Mouse (Mus musculus): Measurements from ENCODE around the gene Ephb1.

The Ephb1 gene

DNA sequence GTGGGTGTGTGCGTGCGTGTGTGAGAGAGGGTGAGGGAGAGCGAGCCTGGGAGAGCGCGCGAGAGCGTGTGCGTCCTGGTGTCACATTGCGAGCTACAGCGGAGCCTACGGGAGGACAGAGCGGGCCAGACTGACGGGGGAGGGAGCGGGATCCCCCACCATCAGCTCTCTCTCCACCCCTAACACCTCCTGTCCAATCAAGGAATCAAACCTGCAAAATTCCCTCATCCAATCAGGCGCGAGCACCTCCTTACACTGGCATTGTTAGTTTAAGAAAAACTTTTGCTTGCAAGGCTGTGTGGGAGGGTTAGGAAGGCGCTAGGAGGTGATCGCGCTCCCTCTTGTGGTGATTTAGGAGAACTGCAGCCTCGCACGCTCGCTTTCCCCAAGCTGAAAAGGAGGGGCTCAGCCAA lies at the start of gene Ephb1:
Ephb1 (minus strand) TSS at position 133 of the 413 bp plus-strand sequence.
- peak; percentile 77 to 84 for DNase-seq

DNA sequence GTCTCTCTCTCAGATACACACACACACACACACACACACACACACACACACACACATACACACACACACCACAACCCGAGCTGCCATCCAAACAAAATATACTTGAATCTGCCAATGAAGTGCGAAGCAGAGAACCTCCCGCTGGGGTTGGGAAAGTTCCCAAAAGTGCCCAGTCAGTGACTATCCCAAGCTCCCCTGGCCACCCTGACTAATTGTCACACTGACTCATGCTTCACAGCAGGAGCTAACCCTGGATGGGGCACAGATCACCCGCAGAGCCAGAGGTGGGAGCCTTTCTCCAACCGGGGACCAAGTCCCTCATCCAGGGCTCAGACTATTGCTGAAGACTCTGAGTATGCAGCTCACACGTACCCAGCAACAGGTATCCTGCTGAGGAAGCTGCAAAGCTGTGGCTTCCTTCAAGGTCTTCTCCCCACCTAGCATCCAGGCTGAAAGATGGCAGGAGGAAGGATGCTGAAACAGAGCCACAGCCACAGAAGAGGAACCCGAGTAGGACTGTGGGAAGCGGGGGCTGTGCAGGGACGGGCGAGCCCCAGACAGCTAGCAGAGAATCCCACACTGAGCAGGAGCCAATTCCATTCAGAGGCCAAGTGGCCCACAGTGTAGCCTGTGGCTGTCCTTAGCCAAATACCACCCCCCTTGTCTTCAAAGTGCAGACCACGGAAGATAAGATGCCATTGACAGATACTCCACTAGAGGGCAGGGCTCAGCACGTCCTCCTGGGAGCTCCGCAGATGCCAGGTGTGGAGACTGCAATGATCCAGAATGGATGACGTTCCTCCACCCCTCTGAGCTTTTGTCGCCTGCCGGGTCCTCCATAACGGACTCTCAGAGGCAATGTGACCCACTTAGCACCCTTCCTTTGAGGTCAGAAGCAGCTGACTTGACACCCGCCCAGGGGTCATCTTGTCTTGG lies 48.9 kb upstream of the Ephb1 start:
- DNase-seq: peak; percentile 32 to 68

DNA sequence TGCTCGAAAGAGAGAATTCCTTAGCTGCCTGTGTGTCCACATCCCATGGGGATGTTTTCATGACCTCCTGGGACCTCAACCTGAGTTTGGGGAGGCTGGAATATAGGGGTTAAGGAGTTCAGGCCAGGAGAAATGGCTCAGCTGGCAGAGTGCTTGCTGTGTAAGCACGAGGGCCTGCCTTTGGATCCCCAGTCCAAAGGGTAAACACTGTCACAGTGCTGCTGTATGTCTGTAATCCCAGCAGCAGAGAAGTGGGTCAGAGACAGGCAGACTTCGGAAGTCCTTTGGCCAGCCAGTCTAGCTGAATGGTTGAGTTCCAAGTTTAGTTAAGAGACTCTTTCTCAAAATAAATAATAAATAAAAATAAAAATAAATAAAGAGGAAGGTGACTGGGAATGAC lies 48.2 kb upstream of the Ephb1 start:
- peak; percentile 80 to 83 for DNase-seq

DNA sequence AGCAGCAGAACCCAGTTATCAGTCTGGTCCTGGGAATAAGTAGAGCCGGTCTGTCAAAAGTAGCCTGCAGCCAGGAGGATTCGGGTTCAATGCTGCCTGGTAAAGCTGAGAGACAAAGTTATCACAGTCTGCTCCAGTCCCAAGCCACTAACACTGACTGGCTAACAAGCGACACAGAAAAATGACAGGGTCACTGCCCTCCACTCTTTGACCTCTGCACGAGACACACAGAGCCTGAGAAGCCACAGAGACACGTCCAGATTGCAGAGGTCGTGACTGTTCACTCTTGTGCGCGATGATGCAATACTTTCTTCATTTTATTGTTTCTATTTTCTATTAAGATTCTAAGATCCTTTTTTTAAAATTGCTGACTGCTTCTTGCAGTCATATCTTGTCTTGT lies 33.8 kb upstream of the Ephb1 start:
- peak; percentile 18 to 26 for DNase-seq

DNA sequence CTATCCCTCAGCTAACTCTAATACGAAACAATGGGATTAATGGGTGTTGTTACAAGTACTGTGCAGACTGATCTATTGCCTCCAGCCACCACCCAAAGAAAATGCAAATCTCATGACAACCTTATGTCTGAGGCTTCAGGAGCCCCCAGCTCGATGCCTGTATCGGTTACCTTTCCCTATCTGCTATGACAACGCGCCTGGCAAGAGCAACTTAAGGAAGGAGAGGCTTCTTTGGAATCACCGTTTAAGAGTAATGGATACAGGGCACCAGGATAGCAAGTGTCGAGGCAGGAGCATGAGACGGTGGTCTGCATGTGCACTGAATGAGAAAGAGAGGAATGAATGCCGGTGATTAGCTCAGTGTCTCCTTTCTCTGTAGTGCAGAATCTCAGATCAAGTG lies 32.3 kb upstream of the Ephb1 start:
- no peak for DNase-seq

DNA sequence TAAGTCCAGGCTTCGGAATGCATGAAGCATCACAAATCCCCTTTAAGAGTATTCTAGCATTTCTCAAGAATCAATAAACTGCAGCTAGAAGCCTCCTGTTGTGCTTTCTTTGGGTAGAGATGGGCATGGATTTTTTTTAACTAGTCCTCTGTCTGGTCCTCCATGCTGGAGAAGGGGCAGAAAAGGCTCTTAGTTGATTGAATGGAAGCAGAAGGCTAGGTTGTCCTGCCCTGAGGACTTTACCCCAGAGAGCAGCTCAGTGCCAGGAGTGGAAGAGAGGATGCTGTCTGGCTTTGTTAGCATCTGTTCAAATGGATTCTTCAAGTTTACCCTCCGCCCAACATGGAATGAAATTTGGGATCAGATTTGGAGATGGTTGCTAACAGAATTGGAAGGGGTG lies 25.7 kb upstream of the Ephb1 start:
- DNase-seq: no peak

DNA sequence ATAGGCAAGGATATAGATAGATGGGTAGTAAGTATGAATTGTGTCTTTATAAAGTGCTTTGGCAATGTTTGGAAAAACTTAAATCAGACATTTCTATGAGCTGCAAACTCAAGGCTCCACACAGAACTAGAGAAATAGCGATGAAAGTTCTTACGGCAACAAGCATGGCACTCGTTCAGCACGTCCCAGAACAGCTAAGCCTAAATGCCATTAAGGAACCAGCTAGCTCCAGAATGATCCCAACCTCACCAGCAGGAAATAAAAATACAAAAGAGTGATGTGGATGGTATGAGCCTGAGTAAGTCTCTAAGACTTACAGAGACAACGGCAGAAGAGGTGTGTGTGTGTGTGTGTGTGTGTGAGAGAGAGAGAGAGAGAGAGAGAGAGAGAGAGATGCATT lies 20.2 kb upstream of the Ephb1 start:
- no peak for DNase-seq

DNA sequence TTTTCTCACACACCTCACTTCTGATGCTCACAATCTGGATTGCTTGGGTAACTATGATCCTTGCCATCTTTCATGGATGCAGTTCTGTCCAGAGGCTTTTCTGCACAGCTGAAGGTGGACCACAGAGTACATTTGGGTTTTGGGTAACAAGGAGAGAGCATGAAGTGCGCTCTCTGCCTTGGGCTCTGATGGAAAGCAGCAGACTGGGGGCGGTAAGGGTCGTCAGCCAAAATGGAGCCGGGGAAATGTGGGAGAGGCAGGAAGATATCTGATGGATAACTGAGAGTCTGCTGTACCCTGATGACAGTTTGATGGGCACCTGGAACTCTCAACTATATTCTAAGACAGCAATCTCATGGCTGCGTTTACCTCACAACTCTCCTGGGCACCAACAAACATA lies 19.4 kb upstream of the Ephb1 start:
- DNase-seq: no peak

DNA sequence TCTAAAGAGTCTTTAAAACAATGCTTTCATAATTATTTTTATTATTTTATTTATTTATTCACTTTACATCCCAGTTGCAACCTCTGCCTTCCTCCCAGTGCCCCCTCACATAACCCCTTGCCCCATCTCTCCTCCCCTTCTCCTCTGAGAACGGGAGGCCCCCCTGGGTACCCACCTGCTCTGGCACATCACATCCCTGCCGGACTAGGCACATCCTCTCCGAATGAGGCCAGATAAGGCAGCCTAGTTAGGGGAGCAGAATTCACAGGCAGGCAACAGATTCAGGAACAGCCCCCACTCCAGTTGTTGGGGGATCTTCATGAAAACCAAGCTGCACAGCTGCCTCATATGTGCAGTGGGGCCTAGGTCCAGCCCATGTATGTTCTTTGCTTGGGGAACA lies 17.4 kb upstream of the Ephb1 start:
- no peak for DNase-seq

DNA sequence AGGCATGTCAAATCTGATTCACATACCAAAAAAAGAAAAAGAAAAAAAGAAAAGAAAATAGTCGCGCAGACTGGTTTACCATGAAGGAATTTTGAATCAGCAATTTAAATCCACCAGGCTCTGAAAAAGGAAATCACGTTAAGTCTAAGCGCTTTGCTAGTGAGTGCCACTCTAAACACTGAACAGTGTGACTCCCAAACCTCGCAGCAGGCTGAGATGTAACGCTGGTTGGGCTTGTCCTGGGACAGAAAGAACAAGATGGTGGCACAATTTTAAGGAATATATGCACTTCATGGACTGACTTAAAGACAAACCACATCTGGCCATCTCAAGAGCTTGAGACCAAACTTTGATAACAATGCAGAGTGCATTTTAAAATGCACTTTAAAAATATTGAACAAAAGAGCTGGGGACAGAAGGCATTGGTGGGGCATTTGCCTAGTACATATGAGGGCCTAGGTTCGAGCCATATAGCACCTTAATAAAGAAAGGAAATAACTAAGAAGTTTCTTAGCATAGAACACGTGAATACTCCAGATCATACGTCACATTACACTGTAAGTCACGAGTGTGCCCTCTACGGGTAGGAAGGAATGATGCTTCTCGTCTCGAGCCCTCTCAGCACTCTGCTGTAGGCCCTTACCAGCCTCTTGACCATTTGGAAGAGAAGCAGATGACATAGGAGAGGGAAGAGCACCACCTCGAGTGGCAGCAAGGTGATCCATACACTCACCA lies 16.7 kb upstream of the Ephb1 start:
- no peak for DNase-seq

DNA sequence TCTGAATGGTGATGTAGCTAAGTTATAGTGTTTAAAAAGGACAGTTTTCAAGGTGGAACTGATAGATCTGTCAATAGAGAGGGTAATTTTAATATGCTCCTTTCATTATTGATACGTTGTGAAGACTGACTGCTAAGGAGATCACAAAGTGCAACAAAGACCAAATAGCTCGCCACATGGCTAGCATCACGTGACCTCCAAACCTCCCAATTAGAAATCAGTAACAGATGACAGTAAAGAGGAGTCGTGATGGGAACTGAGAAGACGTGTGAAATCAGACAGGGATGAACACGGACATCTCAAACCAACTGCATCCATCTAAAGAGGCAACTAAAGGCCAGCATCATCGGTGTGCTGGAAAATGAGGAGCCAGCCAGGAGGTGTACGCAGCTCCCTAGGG lies 15.6 kb upstream of the Ephb1 start:
- DNase-seq: no peak

DNA sequence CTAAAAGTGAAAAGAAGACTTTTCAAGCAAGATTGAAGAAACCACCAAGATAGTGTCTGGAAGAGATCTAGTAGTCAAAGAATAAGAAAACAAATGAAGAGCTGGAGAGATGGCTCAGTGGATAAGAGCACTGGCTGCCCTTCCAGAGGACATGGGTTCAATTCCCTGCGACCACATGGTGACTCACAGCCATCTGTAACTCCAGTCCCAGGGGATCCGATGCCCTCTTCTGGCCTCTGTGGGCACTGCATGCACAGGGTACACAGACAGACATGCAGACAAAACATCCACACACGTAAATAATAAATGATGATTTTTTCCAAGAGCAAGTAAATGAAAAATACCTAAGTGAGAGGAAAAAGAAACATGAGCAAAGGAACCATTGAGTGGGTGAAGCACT lies 14.6 kb upstream of the Ephb1 start:
- peak in 1 of 2 experiments; percentile 26 for DNase-seq

DNA sequence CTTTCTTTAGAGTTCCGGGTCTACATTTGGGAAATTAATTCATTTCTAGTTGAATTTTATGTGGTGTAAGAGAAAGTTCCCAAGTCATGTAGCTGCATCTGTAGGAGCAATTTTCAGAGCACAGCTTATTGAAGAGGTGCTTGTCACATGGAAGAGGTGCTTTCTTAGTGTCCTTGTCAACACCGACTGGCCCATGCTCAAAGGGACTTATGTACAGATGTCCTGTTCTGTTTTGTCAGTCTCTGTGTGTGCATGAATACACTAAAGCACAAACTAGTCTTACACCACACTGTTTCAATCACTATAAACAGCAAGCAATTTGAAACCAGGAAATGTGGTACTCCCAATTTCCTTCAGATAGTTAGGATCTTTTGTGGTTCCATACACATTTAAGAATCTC lies 13.3 kb upstream of the Ephb1 start:
- DNase-seq: no peak

DNA sequence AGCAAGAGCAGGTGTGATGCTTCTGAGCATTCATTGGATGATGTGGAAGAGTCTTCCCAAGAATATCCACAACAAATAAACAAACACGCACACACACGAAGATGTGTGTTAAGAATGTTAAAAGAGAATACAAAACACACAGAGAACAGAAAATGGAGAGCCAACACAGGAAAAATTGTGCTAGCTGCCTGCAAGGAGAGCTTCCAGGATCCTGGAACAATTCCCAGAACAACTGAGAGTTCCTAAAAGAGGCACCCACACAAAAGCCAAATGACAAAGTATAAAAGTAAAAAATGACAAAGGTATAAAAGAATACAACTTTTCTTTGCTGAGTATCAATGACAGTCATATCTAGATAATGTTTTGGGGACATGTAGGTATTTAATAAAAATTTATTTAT lies 11.0 kb upstream of the Ephb1 start:
- DNase-seq: no peak

DNA sequence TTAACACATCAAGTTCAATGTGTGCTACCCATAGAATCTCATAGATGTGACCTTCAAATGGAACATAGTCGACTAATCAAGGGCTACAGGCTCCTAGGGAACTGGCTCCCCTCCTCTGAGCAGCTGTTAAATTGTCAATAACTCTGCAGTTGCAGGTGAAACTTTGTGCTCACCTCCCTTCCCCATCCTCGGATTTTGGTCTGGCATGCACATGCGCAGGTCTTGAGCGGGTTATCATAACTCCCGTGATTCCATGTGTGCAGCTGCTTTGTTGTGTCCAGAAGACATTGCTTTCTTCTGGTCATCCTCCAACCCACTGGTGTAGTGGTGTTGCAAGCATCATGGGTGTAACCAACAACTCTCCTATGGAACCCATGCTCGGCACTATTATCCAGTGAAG lies 4.8 kb upstream of the Ephb1 start:
- DNase-seq: no peak

DNA sequence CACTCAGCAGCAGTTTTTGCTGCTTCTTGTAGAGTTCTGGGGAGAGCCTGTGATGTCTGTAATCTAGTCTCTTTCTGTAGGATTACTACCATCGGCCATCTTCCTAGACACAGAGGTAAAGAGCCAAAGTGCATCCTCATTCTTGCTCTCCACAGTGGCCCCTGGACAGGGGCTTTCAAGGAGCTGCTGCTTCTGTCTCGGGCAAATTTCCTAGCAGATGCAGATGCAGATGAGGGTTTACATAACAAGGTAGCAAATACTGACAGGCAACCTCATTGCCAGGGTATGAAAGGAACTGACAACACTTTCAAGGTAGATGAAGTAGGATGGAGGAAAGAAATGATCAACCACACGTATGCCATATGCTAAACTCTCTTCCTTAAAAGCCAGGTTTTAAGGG lies 4.2 kb upstream of the Ephb1 start:
- no peak for DNase-seq

DNA sequence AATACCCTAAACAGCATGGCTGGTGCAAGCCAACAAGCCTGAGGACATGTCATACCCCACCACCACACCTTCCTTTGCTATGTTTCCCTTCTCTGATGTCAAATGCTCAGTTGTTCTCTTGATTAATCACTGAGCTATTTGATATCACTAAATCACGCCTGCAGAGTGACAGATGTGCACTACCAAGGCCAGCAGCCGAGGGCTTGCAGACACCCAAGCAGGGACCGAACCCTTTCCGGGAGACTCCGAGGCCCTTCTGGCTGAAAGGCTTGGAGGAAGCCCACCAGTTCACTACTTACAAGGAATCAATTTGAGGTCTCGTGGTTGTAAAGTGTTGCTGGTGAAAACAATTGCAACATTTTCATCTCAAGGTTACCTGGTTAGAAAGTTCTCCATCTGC lies 3.5 kb upstream of the Ephb1 start:
- DNase-seq: no peak

DNA sequence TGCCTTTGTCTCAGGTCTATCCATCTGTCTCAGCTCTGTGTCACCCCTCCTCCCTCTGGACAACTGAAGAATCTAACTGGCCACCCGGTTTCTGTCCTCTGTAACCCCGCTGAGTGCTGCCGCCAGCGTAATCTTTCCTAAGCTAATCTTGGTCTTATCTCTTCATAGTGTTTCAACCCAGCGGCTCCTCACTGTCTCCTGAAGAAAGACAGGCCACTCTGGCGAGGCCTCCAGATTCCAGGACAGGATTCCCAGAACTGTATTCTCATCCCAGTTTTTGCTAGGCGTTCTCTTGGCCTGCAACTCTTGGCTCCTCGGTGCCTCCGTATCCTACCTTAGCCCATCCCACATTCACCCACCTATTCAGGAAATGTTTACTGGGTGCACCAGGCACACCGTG lies 2.0 kb upstream of the Ephb1 start:
- DNase-seq: no peak

DNA sequence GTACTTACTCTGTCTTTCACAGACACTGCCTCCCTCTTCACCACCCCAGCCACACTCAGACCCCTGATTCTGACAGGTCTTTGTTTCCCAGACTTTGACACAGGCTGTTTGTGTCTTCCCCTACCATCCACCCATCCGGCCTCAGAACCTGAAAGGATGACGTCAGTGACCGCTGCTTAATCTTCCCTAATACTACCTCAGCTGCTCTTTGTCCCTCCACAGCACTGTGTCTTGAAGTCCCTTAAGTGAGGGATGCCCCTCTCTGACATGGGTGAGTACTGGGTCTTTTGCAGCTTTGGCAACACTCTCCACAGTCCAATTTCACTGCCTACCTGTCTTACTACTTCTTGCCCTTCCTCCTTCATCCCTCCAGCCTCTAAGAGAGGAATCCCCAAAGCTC lies 1.2 kb upstream of the Ephb1 start:
- DNase-seq: no peak

DNA sequence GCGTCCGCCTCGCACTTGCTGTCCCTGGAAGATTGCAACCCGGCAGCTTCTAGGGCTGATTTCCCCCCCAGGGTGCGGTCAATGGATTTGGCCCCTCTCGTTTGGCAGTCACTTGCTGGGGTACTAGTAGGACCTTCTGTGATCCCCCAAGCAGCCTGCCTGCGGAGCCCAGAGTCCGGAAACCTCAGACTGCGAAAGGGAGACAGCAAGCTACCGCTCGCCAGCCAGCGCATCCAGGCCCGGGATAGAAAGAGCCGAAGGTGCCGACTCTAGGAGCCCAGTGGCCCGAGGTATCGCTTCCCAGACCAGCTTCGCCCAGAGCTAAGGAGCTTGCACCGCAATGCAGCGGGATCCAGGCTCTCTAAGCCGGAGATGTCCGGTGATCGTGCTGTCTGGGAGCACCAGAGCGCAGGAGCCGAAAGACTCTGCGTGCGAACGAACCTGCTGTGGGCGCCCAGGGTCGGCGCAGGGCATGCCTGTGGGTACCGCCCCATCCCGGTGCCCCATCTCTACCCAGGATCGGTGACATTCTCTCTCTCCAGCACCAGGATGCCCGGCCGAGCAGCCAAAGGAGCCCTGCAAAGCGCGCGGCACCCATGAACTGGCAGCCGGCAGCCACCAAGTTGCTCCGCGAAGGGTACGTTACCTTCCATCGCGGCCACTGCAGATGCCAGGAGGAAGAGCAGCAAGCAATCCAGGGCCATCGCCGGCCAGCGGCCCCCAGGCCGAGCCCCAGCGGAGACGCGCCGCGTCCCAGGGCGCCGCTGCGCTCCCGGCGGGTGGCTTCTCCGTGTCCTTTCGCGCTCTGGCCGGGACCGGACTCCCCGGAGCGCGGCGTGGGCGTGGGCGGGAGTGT lies 629 bp downstream of the Ephb1 start:
- DNase-seq: peak; percentile 4 to 33

DNA sequence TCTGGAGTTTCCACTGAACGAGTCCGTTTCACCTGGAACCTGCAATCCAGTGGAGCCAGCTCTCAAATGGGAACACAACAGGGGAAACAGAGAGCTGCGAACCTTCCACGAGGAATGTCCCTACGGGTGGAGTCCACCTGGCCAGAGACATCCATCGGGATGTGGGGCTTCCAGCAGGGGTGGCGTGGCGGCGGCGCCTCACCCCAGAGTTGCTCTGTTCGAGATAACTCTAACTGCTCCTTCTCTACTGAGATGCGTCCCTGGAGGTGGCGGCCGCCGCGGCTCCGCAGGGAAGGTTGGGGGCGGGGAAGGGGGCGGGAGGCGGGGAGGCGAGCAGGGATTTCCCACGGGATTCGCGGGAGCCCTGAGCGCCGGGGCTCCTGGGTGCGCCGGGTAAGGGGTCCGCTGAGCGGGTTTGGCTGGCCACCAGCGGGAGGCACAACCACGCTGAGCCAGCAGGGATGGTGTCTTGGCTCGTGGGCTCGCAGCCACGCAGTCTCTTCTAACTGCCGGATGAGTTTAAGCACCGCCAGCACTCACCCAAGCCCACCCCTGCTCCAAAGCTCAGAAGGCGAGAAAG lies 1.3 kb downstream of the Ephb1 start:
- peak in 1 of 2 experiments; percentile 13 for DNase-seq

DNA sequence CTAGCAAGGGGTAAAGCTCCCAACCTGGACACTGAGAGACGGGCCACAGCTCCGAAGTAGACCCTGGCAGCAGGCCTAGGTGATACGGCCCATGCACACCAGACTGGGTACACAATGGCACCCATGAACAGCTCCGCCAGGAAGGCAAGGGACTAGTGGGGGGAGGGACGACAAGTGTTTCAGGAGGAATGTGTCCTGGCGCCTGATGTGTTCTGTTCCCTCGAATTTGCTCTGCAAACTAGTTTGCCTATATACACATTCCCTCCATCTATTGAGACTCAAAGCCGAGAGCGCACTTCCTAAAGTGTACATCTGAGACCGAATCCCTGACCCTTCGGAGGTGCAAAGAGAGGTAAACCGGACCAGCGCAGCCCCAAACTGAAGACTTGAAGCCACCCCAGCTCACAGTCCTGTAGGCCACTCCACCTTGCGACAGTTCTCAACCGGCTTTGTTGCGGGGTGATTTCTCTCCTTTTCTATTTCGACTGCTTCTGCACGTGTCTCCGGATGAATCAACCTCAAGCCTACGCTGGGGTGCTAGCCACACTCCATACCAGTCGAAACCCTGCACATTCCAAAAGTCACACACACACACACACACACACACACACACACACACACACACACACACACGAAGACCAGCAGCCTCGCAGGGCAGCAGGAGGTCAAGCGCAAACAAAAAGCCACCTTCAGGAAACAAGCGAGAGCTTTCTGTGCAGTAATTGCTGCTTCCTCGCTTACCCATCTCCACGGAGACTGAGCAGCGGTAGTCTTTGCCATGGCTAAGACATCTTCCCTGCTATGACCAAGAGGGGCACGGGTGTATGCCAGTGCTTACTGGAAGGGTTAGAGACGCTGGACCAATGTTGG lies 2.1 kb downstream of the Ephb1 start:
- peak in 1 of 2 experiments; percentile 9 for DNase-seq

Data from kidney, postnatal 36 days (tissue).